Mouse (Mus musculus) bone marrow, adult 2 months (tissue): ENCODE results near the gene Hoxd3.

ENCODE experiments used
- CTCF ChIP-seq: fragments of 200-500 bp; IDR thresholded peaks from 2 replicates; pipeline ENCODE4 v1.5.1; 2011; ENCODE audit warnings: low read length, control low read depth; ENCODE audit not compliant: control insufficient read depth, insufficient read depth
- POLR2A ChIP-seq: fragments of 200-500 bp; IDR thresholded peaks from 2 replicates; pipeline ENCODE4 v1.6.1; 2011; ENCODE audit warnings: low read depth, mild to moderate bottlenecking, control low read depth, low read length, borderline replicate concordance; ENCODE audit not compliant: control insufficient read depth

- TF ChIP-seq POLR2A, result no peak
- no peak for TF ChIP-seq CTCF
Observed at GRCm38 (mm10) chr2:74751861-74752260, 40.1 kb downstream of the Hoxd3 start.
